Mouse (Mus musculus) megakaryocyte, embryonic 14.5 days (primary cell): ENCODE data around the gene Prex1.

Source experiments
- FLI1 ChIP-seq: IDR thresholded peaks from 2 replicates; pipeline ENCODE4 v1.6.1; 2012; ENCODE audit warnings: low read length, inconsistent platforms, mixed read lengths
- GATA1 ChIP-seq: IDR thresholded peaks from 3 replicates; pipeline ENCODE4 v1.6.1; 2012; ENCODE audit warnings: mixed read lengths, low read length, inconsistent platforms, borderline replicate concordance

DNA sequence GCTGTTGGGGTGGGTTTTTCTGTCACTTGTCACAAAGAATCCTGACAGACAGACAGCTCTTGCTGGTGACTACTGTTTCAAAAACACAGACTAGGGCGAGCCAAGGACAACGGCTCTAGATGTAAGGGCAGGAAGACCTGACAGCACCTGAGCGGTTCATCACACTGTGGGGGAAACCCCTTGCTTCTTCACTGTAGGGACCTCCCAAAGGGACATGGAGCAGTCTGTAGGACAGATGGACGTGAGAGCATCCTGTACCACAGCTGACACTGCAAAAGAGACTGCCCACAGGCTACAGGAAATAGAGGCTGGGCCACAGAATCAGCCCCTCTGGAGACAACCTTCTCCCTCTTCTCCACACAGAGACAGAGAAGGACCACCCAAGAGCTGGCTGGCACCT lies 20.2 kb downstream of the Prex1 start:
- TF ChIP-seq FLI1 (no peak), GATA1 (no peak)
